Mouse (Mus musculus) small intestine, adult 2 months (tissue): ENCODE measurements around the gene Sorcs2.

ENCODE experiments used
- CTCF ChIP-seq: fragments of 200-500 bp; IDR thresholded peaks from 2 replicates; pipeline ENCODE4 v1.5.1; 2012; ENCODE audit warnings: low read depth, mild to moderate bottlenecking, control low read depth, inconsistent platforms, low read length, moderate library complexity, mixed read lengths; ENCODE audit not compliant: insufficient replicate concordance, insufficient read length; ENCODE audit errors: extremely low read depth
- POLR2A ChIP-seq: fragments of 200-500 bp; IDR thresholded peaks from 2 replicates; pipeline ENCODE4 v1.6.1; 2012; ENCODE audit warnings: low read depth, mild to moderate bottlenecking, control low read depth, inconsistent platforms, low read length, moderate library complexity

- TF ChIP-seq CTCF = no peak
- no peak for TF ChIP-seq POLR2A
Observed at GRCm38 (mm10) chr5:36041236-36041562, 356.7 kb downstream of the Sorcs2 start.
